Mouse (Mus musculus): ENCODE measurements around the gene Slc15a2. TPM values are rescaled to one million over a fixed set of nuclear protein-coding genes. Genes with fewer than 3 reads are reported as not detected.

Slc15a2 gene
- polyA plus RNA-seq, 1 experiment from 2014 or later, result 49.4 TPM

GRCm38 (mm10) chr16:36711760-36712159 is 73.0 kb downstream of the Slc15a2 start:
- no peaks in the 10 kb centered on the region for H3K9me3 ChIP-seq (ENCODE audit: control insufficient read depth, low read length)
- no peaks in the 10 kb centered on the region for H3K4me1 ChIP-seq (replicated peaks; ENCODE audit: control insufficient read depth, insufficient read depth, low read length)
- no peaks in the 10 kb centered on the region; the same call in 1 of the 2 replicates for H3K36me3 ChIP-seq (ENCODE audit: control insufficient read depth, insufficient read depth, low read length)
- no peak overlapping the region for H3K4me2 ChIP-seq (ENCODE audit: low read depth, low read length)
- 83% methylated on average over 12 of the region's 12 CpGs for WGBS
- H3K4me3 ChIP-seq (ENCODE audit: low read length), result no peak overlapping the region
- no peak for ATAC-seq (ENCODE audit: low read depth)
- no peak overlapping the region for H3K9ac ChIP-seq (ENCODE audit: low read length)
- no peaks in the 10 kb centered on the region for H3K27me3 ChIP-seq (ENCODE audit: control insufficient read depth, insufficient read depth, low read depth, low read length)
- H3K27ac ChIP-seq (ENCODE audit: low read length), result no peak overlapping the region

- no peak for ATAC-seq (ENCODE audit: low read depth)
- Histone ChIP-seq H3K27ac (ENCODE audit: low read length) (no peak overlapping the region), H3K4me3 (ENCODE audit: low read length) (no peak overlapping the region), H3K9ac (ENCODE audit: low read length) (no peak overlapping the region), H3K4me2 (ENCODE audit: low read depth, low read length) (no peak overlapping the region), H3K9me3 (ENCODE audit: control insufficient read depth, low read length) (no peaks in the 10 kb centered on the region), H3K4me1 (replicated peaks; ENCODE audit: control insufficient read depth, insufficient read depth, low read length) (no peaks in the 10 kb centered on the region), H3K27me3 (ENCODE audit: control insufficient read depth, insufficient read depth, low read depth, low read length) (no peaks in the 10 kb centered on the region), H3K36me3 (ENCODE audit: control insufficient read depth, insufficient read depth, low read length) (no peaks in the 10 kb centered on the region; the same call in 1 of the 2 replicates)
- WGBS, result 91% methylated on average over 2 of the region's 2 CpGs
Observed at GRCm38 (mm10) chr16:36710794-36711193, 74.0 kb downstream of the Slc15a2 start.

- no peaks in the 10 kb centered on the region; the same call in 1 of the 2 replicates for H3K36me3 ChIP-seq (ENCODE audit: control insufficient read depth, insufficient read depth, low read length)
- no peak overlapping the region for H3K4me2 ChIP-seq (ENCODE audit: low read depth, low read length)
- H3K4me3 ChIP-seq (ENCODE audit: low read length), result no peak overlapping the region
- no peak overlapping the region for H3K27ac ChIP-seq (ENCODE audit: low read length)
- no peak for ATAC-seq (ENCODE audit: low read depth)
- H3K4me1 ChIP-seq (replicated peaks; ENCODE audit: control insufficient read depth, insufficient read depth, low read length), result no peaks in the 10 kb centered on the region
- no peaks in the 10 kb centered on the region for H3K27me3 ChIP-seq (ENCODE audit: control insufficient read depth, insufficient read depth, low read depth, low read length)
- 91% methylated on average over 17 of the region's 17 CpGs for WGBS
- H3K9me3 ChIP-seq (ENCODE audit: control insufficient read depth, low read length), result no peaks in the 10 kb centered on the region
- no peak overlapping the region for H3K9ac ChIP-seq (ENCODE audit: low read length)
Observed at GRCm38 (mm10) chr16:36709405-36709804, 75.4 kb downstream of the Slc15a2 start.

GRCm38 (mm10) chr16:36708751-36709150 is 76.0 kb downstream of the Slc15a2 start:
- Histone ChIP-seq H3K9ac (ENCODE audit: low read length) (no peak overlapping the region), H3K4me2 (ENCODE audit: low read depth, low read length) (no peak overlapping the region), H3K4me1 (replicated peaks; ENCODE audit: control insufficient read depth, insufficient read depth, low read length) (no peaks in the 10 kb centered on the region), H3K4me3 (ENCODE audit: low read length) (no peak overlapping the region), H3K27ac (ENCODE audit: low read length) (no peak overlapping the region), H3K27me3 (ENCODE audit: control insufficient read depth, insufficient read depth, low read depth, low read length) (no peaks in the 10 kb centered on the region), H3K36me3 (ENCODE audit: control insufficient read depth, insufficient read depth, low read length) (no peaks in the 10 kb centered on the region; the same call in 1 of the 2 replicates), H3K9me3 (ENCODE audit: control insufficient read depth, low read length) (no peaks in the 10 kb centered on the region)
- ATAC-seq (ENCODE audit: low read depth), result no peak
- 66% methylated on average over 7 of the region's 7 CpGs for WGBS

- Histone ChIP-seq H3K4me1 (replicated peaks; ENCODE audit: control insufficient read depth, insufficient read depth, low read length) (no peaks in the 10 kb centered on the region), H3K9me3 (ENCODE audit: control insufficient read depth, low read length) (no peaks in the 10 kb centered on the region), H3K27me3 (ENCODE audit: control insufficient read depth, insufficient read depth, low read depth, low read length) (no peaks in the 10 kb centered on the region), H3K9ac (ENCODE audit: low read length) (no peak overlapping the region), H3K27ac (ENCODE audit: low read length) (no peak overlapping the region), H3K36me3 (ENCODE audit: control insufficient read depth, insufficient read depth, low read length) (no peaks in the 10 kb centered on the region; the same call in 1 of the 2 replicates), H3K4me2 (ENCODE audit: low read depth, low read length) (no peak overlapping the region), H3K4me3 (ENCODE audit: low read length) (no peak overlapping the region)
- WGBS, result 60% methylated on average over 5 of the region's 6 CpGs
- no peak for ATAC-seq (ENCODE audit: low read depth)
Observed at GRCm38 (mm10) chr16:36707702-36708423, 76.9 kb downstream of the Slc15a2 start.

- Histone ChIP-seq H3K4me2 (ENCODE audit: low read depth, low read length) (no peak overlapping the region), H3K9ac (ENCODE audit: low read length) (no peak overlapping the region), H3K27ac (ENCODE audit: low read length) (no peak overlapping the region), H3K4me1 (replicated peaks; ENCODE audit: control insufficient read depth, insufficient read depth, low read length) (0 out of 2 replicates have a peak, but pooled peaks cover 5% of the 10 kb centered on the region), H3K36me3 (ENCODE audit: control insufficient read depth, insufficient read depth, low read length) (no peaks in the 10 kb centered on the region), H3K9me3 (ENCODE audit: control insufficient read depth, low read length) (no peaks in the 10 kb centered on the region), H3K4me3 (ENCODE audit: low read length) (no peak overlapping the region), H3K27me3 (ENCODE audit: control insufficient read depth, insufficient read depth, low read depth, low read length) (no peaks in the 10 kb centered on the region)
- no peak for ATAC-seq (ENCODE audit: low read depth)
- WGBS, result 80% methylated on average over 2 of the region's 2 CpGs
Observed at GRCm38 (mm10) chr16:36700484-36700883, 84.3 kb downstream of the Slc15a2 start.

Small RNAs within 50 kb of the gene (microRNA-seq; reads per million reads assigned to microRNA genes)
- not detected for gene Gm22617

Other genes with a start within 250 kb of the Slc15a2 start
- 0.04 TPM in 1 of 2 replicates, not detected in the other for gene Casr, start 222.8 kb downstream of the Slc15a2 start, polyA plus RNA-seq (2015; fragmentation: Nextera tagmentation; extraction: Ambion mirVana)
- gene Cd86, start 118.9 kb downstream of the Slc15a2 start, polyA plus RNA-seq (2015; fragmentation: Nextera tagmentation; extraction: Ambion mirVana), result 1.7 and 2.6 TPM in 2 replicates
- 8.5 and 9.1 TPM in 2 replicates for gene Ildr1, start 91.0 kb downstream of the Slc15a2 start, polyA plus RNA-seq (2015; fragmentation: Nextera tagmentation; extraction: Ambion mirVana)
- gene Iqcb1, start 43.4 kb upstream of the Slc15a2 start, polyA plus RNA-seq (2015; fragmentation: Nextera tagmentation; extraction: Ambion mirVana), result 29.8 and 30.9 TPM in 2 replicates
- 1.0 and 1.3 TPM in 2 replicates for gene Eaf2, start 90.0 kb upstream of the Slc15a2 start, polyA plus RNA-seq (2015; fragmentation: Nextera tagmentation; extraction: Ambion mirVana)
- gene Golgb1, start 90.2 kb upstream of the Slc15a2 start, polyA plus RNA-seq (2015; fragmentation: Nextera tagmentation; extraction: Ambion mirVana), result 89.6 and 97.2 TPM in 2 replicates
- gene Hcls1, start 150.0 kb upstream of the Slc15a2 start, polyA plus RNA-seq (2015; fragmentation: Nextera tagmentation; extraction: Ambion mirVana), result 7.0 and 9.8 TPM in 2 replicates
- 0.18 and 0.26 TPM in 2 replicates for gene Fbxo40, start 205.5 kb upstream of the Slc15a2 start, polyA plus RNA-seq (2015; fragmentation: Nextera tagmentation; extraction: Ambion mirVana)
- gene Polq, start 226.8 kb upstream of the Slc15a2 start, polyA plus RNA-seq (2015; fragmentation: Nextera tagmentation; extraction: Ambion mirVana), result 5.6 and 8.4 TPM in 2 replicates

All from lung, embryonic 16.5 days (tissue).